Mouse (Mus musculus) thymus, postnatal 10 days (tissue): ENCODE results near the gene Trpm8.

Source experiments
- DNase-seq, 2 experiments: peaks; one replicate each; pipeline ENCODE4 v3.0.0; 2021; ENCODE audit warnings: low spot score in 2 of 2

Trpm8 gene

GRCm38 (mm10) chr1:88355025-88355424 is 77.6 kb downstream of the Trpm8 start:
- DNase-seq, result no peak

DNA sequence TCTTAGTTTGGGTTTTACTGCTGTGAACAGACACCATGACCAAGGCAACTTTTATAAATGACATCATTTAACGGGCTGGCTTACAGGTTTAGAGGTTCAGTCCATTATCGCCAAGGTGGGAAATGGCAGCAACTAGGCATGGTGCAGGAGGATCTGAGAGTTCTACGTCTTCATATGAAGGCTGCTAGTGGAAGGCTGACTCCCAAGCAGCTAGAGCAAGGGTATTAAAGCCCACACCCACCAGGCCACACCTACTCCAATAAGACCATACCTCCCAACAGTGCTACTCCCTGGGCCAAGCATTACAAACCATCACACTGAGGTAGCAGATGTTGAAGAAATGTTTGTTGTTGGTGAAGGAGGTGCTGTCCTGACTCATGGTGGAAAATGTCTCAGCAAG is 78.2 kb downstream of the Trpm8 start:
- no peak for DNase-seq

DNA sequence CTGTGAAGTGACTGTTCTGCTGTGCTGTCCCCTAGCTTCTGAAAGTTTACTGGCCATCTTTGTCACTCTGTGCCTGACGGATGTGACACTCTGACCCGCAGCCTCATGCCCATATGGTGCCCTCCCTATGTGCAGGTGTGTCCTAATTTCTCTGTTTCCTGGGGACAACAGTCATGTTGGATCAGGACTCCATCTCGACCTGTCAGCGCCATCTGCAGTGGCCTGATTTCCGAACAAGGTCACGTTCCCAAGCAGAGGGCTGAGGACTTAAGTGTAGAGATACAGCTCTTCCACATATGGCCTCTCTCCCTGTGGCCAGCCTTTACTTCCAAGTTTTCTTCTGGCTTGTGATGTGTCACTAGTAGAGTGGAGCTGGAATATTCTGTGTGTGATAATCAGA is 79.2 kb downstream of the Trpm8 start:
- no peak for DNase-seq

DNA sequence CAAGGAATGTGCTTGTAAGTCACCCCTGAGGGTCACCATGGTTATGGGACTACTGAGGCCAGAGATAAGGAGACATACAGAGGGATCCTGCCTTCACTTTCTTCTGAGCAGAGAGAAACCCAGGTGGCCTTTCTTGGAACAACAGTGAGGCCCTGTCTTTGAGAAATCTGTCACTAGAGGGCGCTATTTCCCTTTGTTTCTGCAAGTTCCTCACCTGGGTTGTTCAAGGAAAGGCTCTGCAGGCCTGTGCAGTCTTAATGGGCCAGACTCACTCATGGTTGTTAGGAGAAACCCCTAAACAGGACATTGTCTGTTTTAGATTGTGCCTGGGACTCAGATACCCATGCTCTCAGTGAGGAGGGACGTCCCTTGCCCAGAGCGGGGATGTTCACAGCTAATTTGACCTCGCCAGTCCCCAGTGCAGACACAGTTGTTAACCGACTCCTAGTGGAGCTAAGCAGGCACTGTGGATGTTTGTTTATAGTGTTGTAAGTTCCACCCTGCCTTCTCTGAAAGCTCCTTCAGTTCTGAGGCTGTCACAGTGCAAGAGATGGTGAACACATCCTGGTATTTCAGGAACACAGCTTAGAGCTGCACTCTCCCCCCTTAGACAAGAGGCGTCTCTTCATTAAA is 80.1 kb downstream of the Trpm8 start:
- peak in 1 of 2 experiments; percentile 73 for DNase-seq

GRCm38 (mm10) chr1:88358102-88358654 is 80.7 kb downstream of the Trpm8 start:
- no peak for DNase-seq

DNA sequence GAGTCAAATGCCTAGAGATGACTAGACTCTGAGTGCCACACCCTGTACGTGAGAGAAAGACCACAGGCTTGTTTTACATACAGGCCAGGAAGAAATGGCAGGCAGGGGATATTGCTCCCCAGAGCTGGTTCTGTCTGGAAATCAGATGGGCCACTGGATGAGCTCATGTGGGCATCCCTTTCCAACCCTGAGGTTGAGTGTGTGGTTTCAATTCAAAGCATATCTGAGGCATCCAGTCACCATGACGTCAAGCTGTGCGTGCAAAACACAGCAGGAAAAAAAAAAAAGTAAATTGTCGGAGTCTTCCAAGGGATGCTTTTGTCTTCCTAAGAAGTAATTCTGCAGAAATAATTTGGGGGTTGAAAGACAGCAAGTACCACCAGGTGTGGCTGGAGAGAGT is 83.6 kb downstream of the Trpm8 start:
- no peak for DNase-seq

DNA sequence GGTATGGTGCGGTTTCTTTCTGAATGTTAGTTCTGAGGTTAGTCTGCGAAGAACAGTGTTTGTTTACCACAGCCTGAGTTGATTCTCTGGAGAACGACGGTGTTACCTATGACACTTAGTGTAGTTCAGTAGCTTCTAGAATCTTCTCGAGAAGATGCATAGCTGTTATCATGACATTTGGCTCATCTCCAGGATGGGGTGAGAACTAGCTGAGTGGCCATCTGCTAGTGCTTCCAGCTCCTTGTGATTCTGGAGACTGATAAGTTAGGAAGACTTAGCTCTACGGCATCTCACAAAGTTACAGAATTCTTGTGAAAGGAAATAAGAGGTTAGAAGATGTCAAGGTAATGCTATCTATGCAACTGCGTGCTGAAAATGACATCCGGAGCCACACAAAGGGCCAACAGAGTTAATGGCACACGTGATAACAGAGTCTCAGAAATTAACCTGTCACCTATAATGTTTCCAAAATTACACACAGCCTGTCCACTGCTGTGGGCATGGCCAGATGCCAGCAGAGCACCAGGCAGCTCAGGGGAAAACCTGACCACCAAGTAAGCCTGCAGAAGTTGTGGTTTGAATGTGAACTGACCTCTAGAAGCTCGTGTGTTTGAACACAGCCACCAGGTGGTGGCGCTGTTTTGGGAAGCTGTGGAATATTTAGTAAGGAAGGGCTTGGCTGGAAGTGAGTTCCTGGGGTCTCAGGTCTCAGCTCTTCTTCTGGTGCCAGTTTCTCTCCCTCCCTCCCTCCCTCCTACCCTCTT is 89.6 kb downstream of the Trpm8 start:
- no peak for DNase-seq

- no peak for DNase-seq
These were observed 101.0 kb downstream of the Trpm8 start for GRCm38 (mm10) chr1:88378446-88378845.

GRCm38 (mm10) chr1:88391632-88392031 is 114.2 kb downstream of the Trpm8 start:
- no peak for DNase-seq

DNA sequence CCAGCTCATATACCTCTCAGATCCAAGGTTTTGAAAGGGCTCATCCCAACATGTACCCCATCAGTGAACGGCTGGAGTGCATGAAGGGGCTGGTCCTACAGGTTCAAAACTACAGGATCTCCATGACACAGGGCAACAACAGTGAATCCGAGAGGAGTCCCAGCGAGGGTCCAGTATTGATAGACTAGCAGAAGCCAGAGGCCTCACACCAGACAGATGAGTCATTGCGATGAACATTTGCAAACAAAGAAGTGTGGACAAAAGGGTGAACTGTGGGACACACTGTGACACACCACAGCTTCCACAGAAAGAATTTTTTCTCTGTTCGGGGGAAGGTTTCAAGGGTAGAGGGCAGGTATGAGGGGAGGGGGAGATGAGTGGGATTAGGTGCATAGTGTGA is 115.9 kb downstream of the Trpm8 start:
- no peak for DNase-seq

DNA sequence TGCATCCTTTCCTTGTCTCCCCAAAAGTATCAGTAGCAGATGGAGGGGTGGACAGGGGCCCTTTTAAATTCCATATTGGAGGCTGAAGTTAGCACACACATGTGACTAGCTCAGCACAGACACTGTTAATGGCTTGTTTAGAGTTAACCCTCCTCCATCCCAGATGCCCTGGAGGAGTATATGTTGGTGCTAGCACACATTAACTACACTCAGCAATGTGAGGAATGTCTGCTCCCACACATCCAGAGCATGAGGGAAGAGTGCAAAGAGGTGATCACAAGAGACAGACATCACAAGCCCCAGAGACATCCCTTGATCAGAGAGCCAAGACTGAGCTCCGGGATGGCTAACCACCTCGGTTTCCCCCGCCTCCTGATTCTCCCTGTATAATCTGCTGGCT is 125.9 kb downstream of the Trpm8 start:
- DNase-seq, result no peak

DNA sequence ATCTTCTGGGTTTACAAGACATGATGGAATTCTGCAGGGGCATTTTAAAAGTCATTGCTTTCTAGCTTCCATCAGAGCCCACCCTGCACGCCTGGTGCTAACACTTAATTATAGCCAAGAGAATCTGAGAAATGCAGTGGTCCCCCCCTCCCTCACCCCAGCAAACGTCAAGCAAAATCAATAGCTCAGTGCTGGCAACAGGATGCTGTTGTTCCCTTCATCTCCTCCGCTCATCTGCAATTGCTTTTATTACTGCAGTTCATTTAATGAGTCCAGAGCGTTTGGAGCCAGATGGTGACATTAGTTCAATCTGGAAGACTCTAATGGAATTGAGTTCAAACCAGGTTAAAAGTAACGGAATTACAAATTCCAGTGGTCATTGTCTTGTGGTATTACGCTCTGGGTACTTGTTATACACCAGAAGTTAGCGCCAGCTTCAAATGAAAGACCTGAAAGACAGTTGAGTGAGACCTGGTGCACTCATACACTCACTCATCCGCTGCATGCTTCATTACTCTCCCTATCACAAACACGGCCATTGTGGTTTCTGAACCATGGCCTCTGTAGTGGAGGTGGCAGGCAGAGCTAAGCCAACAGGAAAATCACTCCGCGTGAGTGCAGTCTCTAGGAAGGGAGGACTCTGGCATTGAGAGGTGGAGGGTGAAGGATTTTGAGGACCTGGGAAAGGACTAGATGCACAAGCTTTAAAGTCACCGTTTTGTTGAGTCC is 128.8 kb downstream of the Trpm8 start:
- no peak for DNase-seq

DNA sequence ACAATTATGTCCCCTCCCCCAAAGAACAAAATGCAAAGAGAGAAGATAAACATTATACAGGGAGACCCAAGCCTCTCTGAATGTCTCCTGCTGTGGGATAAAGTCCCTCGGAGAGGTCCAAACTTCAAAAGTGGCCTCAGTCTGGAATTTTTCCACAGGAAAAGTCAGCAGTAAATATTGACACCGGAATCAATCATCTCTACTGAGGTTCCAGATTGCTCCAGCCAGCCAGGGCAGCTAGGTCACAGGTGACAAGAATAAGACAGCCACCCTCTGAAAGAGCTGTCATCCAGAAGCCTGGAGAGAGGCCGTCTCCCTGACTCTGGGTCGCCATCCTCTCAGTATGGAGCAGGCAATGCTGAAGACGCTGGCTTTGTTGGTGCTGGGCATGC is 129.3 kb downstream of the Trpm8 start, which contains the start of gene Spp2:
TSS of gene Spp2 (plus strand) at position 155 of the 392 bp plus-strand sequence.
- DNase-seq, result no peak

DNA sequence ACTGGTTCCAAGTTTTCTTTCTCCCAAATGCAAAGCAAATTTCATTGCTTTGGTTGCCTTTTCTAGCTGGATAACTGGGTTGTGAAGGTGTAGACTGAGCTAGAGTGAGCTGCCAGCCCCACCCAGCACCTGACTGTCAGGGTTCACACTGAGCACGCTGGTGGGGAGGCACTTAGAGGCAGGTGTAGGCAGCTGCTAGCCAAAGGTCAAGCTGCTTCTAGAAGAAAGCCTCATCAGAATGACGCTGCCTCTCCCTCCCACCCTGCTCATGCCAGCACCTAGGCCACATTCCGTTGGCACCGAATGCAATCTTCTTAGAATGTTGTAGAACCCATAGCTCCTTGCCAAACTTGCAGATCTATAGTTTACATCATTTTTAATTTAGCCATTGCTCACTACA is 130.9 kb downstream of the Trpm8 start:
- DNase-seq, result no peak

GRCm38 (mm10) chr1:88412013-88412412 is 134.6 kb downstream of the Trpm8 start:
- no peak for DNase-seq

DNA sequence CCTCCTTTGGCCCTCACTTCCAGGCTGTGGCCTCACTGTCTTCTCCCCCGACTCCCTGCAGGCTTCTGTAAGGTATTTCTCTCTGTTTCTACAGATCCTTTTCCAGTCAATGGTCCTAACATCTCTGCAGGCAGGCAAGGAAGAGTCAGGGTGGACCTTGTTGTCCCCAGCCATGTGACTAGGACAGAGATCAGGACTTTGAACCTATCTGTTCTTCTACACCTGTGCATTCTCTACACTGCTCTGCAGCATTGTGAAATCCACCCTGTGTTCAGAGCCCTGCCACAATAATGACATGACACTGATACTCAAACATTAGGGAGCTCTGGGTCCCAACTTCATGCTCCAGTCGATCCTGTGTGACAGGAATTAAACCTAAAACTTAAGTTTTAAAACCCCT is 141.5 kb downstream of the Trpm8 start:
- no peak for DNase-seq

DNA sequence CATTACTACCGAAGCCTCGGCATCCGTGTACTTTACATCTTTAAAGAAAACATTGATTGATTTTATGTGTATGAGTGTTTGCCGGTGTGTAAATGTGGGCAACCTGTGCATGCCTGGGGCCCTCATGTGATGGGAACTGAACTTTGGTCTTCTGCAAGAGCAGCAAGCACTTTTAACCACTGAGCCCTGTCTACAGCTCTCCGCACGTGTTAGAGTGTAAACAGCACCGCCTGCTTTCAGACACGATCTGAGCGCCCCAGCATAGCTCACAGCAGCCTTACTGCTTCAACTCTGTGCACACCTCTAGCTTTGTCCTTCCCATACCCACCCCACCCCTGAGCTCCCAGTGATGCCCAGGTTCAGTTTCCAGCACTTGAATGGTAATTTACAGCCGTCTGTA is 144.6 kb downstream of the Trpm8 start:
- DNase-seq, result no peak

DNA sequence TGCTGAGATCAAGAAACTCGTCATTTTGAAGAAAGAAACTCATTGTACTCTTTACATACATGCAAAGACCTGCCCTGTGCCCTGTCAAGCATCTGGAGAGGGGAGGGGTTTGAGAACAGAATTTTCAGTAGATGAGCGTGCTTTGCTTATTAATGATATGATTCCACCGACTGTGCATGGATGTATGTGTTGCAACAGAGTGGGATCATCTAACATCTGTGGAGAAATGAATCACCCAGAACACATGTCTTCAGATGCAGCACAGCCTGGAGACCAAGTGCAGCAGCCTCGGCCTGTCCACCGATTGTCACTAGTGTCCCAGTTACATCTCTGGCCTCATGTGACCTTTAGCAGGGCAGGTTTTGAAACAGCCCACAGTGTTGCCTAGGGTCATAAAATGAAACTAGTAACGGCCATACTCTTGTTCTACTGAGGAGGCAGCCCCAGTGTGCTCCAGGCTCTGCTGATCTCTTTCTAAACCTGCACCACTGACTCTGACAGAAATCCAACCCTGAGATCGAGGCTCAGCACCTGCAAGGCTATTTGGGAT is 145.5 kb downstream of the Trpm8 start:
- DNase-seq, result no peak

GRCm38 (mm10) chr1:88424602-88425252 is 147.3 kb downstream of the Trpm8 start:
- DNase-seq, result peak; percentile 40 to 82

DNA sequence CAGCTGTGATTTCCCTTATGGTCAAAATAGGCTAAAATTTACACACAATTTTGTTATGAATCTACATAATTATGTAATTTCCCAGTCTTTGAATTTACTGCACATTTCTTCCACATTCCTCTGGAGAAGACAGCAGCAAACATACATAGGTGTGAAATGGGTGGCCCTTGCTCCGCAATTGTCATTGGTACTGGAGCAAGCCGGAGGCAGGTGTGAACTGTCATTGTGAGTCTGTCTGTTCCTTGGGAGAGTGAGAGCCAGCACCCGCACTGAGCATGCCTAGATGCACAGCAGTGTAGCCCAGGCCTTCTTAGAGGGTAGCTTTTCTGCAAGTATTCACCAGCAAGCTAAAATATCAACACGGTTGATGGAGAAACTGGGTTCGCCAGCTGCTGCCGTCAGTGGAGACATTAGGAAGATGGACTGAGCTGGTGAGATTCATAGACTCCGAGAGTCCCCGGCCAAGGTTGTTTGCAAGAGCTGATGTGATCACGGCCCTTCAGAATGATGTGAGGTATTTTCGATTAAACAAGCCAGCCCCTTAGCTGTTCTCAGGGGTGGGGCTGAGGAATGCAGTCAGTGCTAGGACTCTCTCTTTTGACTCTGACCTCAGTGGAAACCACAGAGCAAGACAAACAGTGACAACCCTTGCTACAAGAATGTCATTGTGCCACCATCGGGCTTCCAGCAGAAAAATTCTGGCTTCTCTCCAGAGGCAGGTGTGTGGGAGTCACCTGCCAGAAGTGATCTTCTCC is 150.7 kb downstream of the Trpm8 start:
- no peak for DNase-seq

DNA sequence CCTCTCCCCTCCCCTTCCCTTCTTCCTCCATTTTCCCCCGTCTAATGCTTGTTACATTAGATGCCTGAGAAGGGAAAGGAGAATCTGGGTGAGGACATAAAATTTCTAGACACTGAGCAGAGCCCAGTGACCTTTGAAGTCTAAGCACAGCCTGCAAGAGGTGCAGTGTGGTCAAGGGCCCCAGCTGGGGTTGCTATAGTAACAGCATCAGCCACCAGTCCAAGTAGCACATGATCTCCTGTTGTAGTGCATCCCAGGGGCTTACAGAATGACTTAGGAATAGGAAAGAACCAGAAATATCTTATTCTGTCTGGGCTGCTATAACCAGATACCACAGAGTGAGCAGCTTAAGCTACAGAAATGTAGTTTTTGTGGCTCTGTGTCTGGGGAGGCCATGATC is 152.0 kb downstream of the Trpm8 start:
- DNase-seq, result no peak
